Mouse (Mus musculus): ENCODE data around the gene Prom2. TPM values are rescaled to one million over a fixed set of nuclear protein-coding genes. Genes with fewer than 3 reads are reported as not detected.

The Prom2 gene
- polyA plus RNA-seq, 1 experiment, result 0.28 TPM

DNA sequence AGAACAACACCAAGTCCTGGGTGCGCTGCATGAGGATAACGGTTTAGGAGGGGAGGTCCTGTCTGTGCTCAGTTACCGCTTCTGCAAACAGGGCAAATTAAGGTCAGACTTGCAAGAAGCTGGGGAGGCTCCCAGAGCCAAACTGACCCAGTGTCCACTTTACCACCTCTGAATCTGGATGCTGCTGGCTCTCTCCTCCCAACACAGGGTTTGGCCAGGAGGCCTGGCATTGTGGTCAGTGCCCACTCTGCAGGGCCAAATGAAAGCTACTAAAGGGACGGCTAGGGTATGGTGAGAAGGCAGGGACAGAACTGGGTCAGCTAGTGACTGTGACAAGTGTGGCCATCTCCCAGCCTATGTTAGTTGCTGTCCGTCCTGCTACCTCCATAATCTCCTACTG lies 22.0 kb downstream of the Prom2 start:
- DNase-seq (ENCODE audit: low read depth in 1 of 2, low spot score in 2 of 2), result no peak
- Histone ChIP-seq H3K4me1 (ENCODE audit: control insufficient read depth, insufficient read depth, insufficient read length) (no peaks in the 10 kb centered on the region; the same call in 1 of the 2 replicates), H3K36me3 (ENCODE audit: control insufficient read depth, insufficient read depth, low read length) (no peaks in the 10 kb centered on the region), H3K27me3 (ENCODE audit: control insufficient read depth, insufficient read depth, low read length) (no peaks in the 10 kb centered on the region), H3K27ac (ENCODE audit: insufficient read depth, low read length) (no peak overlapping the region), H3K4me3 (ENCODE audit: extremely low read depth, insufficient read depth, insufficient read length) (no peak overlapping the region)
- 79% methylated on average over 5 of the region's 5 CpGs for WGBS
- no peak for TF ChIP-seq CTCF (IDR thresholded peaks at IDR 0.05; ENCODE audit: extremely low read depth, insufficient read depth, insufficient read length, insufficient replicate concordance)
- TF ChIP-seq POLR2A (IDR thresholded peaks at IDR 0.05; ENCODE audit: low read depth, low read length), result no peak

DNA sequence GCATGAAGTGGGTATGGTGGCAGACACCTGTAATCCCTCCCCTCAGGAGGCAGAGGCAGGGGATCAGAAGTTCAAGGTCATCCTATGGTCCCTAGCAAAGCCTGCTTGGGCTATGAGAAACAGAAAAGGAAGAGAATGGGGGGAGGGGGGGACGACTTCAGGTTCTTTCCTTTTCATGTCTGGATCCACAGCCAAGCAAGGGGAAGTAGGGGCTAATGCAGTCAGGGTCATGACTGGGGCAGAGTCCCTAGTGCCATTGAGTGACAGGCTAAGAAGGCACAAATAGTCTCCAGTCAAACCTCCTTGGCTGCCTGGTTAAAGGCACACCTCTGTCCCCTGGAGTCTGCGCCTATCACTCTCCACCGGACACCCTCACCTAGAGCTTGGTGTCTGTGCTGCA lies 22.4 kb downstream of the Prom2 start:
- H3K4me1 ChIP-seq (ENCODE audit: control insufficient read depth, insufficient read depth, insufficient read length), result no peaks in the 10 kb centered on the region
- no peaks in the 10 kb centered on the region for H3K36me3 ChIP-seq (ENCODE audit: control insufficient read depth, insufficient read depth, low read length)
- no peak overlapping the region for H3K4me3 ChIP-seq (ENCODE audit: extremely low read depth, insufficient read depth, insufficient read length)
- H3K27ac ChIP-seq (ENCODE audit: insufficient read depth, low read length), result no peak overlapping the region
- 29% methylated on average over 3 of the region's 3 CpGs for WGBS
- DNase-seq (ENCODE audit: low read depth in 1 of 2, low spot score in 2 of 2), result no peak
- no peaks in the 10 kb centered on the region for H3K27me3 ChIP-seq (ENCODE audit: control insufficient read depth, insufficient read depth, low read length)
- TF ChIP-seq CTCF (IDR thresholded peaks at IDR 0.05; ENCODE audit: extremely low read depth, insufficient read depth, insufficient read length, insufficient replicate concordance) (no peak), POLR2A (IDR thresholded peaks at IDR 0.05; ENCODE audit: low read depth, low read length) (no peak)

DNA sequence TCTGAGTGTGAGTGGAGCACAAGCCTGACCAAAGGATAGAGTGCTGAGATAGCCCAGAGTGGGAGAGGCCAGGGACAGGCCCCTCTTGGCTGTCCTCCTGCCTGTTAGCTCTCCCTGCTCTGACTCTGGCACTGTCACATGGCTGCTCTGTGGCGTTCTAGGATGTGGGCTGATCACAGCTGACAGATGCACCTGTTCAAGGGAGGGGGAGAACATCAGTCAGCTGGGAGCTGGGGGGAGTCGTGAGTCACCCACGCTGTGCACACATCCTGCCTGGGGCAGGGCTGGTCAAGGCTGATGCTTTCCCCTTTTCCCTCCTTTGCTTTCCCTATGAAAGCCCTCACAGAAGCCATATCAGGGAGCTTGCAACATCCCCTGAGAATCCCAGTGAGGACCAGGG lies 23.0 kb downstream of the Prom2 start:
- TF ChIP-seq POLR2A (IDR thresholded peaks at IDR 0.05; ENCODE audit: low read depth, low read length), result no peak
- TF ChIP-seq CTCF (IDR thresholded peaks at IDR 0.05; ENCODE audit: extremely low read depth, insufficient read depth, insufficient read length, insufficient replicate concordance), result no peak
- Histone ChIP-seq H3K4me3 (ENCODE audit: extremely low read depth, insufficient read depth, insufficient read length) (no peak overlapping the region), H3K27ac (ENCODE audit: insufficient read depth, low read length) (no peak overlapping the region), H3K36me3 (ENCODE audit: control insufficient read depth, insufficient read depth, low read length) (no peaks in the 10 kb centered on the region), H3K4me1 (ENCODE audit: control insufficient read depth, insufficient read depth, insufficient read length) (no peaks in the 10 kb centered on the region), H3K27me3 (ENCODE audit: control insufficient read depth, insufficient read depth, low read length) (no peaks in the 10 kb centered on the region)
- DNase-seq (ENCODE audit: low read depth in 1 of 2, low spot score in 2 of 2), result no peak
- 4% methylated on average over 3 of the region's 3 CpGs for WGBS

DNA sequence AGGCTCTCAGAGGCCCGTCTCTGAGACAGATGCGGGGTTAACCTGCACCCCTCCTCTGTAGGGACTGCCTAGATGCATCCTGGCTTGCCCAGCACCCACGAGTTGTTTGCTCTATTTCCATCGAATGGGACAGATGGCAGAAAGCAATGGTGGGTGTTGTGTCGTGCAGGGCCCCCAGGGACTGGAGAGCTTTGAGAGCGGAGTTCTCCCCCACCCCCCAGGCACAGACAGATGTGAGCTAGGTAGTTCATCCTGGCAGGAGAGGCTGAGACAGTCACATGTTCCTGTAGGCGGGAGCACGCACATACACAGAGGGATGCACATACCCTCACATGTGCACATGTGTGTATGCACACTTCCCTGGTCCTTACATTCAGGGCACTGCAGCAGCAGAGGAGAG lies 24.2 kb downstream of the Prom2 start:
- TF ChIP-seq CTCF (IDR thresholded peaks at IDR 0.05; ENCODE audit: extremely low read depth, insufficient read depth, insufficient read length, insufficient replicate concordance) (no peak), POLR2A (IDR thresholded peaks at IDR 0.05; ENCODE audit: low read depth, low read length) (no peak)
- WGBS, result 64% methylated on average over 8 of the region's 8 CpGs
- no peak for DNase-seq (ENCODE audit: low read depth in 1 of 2, low spot score in 2 of 2)

DNA sequence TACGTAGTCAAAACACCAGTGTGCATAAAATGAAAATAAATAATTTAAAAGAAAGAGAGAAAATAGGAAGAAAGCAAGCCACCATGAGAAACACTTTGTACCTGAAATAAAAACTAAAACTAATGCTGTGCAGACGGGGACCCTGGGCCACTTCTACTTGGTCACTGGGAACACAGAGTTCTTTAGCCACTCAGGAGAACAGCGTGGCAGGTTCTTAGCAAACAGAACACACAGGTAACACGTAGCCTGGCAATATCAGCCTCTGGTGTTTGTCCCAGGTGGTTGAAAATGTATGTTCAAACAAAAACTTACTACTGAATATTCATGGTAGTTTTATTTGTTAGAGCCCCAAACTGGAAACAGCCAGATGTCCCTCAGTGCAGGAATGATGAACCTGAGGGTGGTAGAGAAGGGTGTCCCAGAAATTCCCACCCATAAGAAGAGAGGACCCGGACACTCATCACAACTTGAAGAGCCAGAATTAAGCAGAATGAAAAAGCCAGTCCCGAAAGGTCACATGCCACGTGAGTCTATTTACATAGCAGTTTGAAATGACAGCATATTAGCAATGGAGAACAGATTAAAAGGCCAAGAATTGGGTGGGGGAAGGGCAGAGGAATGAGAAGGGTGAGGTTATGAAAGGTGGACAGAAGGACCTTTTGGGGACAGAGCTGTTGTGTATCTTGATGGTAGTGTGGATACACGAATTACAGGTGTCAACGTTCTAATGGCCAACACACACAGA lies 26.7 kb downstream of the Prom2 start:
- no peak overlapping the region for H3K27ac ChIP-seq (ENCODE audit: insufficient read depth, low read length)
- DNase-seq (ENCODE audit: low read depth in 1 of 2, low spot score in 2 of 2), result no peak
- WGBS, result 87% methylated on average over 9 of the region's 9 CpGs
- no peak for TF ChIP-seq CTCF (IDR thresholded peaks at IDR 0.05; ENCODE audit: extremely low read depth, insufficient read depth, insufficient read length, insufficient replicate concordance)
- TF ChIP-seq POLR2A (IDR thresholded peaks at IDR 0.05; ENCODE audit: low read depth, low read length), result no peak
- H3K27me3 ChIP-seq (ENCODE audit: control insufficient read depth, insufficient read depth, low read length), result no peaks in the 10 kb centered on the region
- H3K36me3 ChIP-seq (ENCODE audit: control insufficient read depth, insufficient read depth, low read length), result no peaks in the 10 kb centered on the region
- H3K4me1 ChIP-seq (ENCODE audit: control insufficient read depth, insufficient read depth, insufficient read length), result no peaks in the 10 kb centered on the region
- H3K4me3 ChIP-seq (ENCODE audit: extremely low read depth, insufficient read depth, insufficient read length), result no peak overlapping the region

More for the DNA sequence above, 24.2 kb downstream of the Prom2 start:
- no peak overlapping the region for H3K27ac ChIP-seq (ENCODE audit: insufficient read depth, low read length)
- no peaks in the 10 kb centered on the region for H3K36me3 ChIP-seq (ENCODE audit: control insufficient read depth, insufficient read depth, low read length)
- H3K4me1 ChIP-seq (ENCODE audit: control insufficient read depth, insufficient read depth, insufficient read length), result no peaks in the 10 kb centered on the region
- H3K4me3 ChIP-seq (ENCODE audit: extremely low read depth, insufficient read depth, insufficient read length), result no peak overlapping the region
- H3K27me3 ChIP-seq (ENCODE audit: control insufficient read depth, insufficient read depth, low read length), result no peaks in the 10 kb centered on the region

DNA sequence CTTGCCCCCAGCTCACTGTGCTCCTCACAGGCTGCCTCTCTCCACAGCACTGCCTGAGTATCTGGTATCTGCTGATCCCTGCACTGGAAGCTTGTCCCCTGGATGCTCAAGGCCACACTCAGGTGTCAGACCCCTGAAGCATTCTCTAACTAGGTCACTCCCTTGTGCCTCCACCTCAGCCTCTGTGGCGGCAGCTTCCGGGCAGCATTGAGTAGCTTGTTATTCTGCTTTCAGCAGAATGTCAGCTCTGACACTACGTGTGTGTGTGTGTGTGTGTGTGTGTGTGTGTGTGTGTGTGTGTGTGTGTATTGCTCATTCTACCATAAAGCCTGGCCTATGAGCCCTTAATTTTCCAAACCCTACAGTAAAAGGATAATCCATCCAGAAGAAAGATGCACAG lies 28.0 kb downstream of the Prom2 start:
- no peaks in the 10 kb centered on the region for H3K36me3 ChIP-seq (ENCODE audit: control insufficient read depth, insufficient read depth, low read length)
- H3K4me1 ChIP-seq (ENCODE audit: control insufficient read depth, insufficient read depth, insufficient read length), result no peaks in the 10 kb centered on the region
- TF ChIP-seq CTCF (IDR thresholded peaks at IDR 0.05; ENCODE audit: extremely low read depth, insufficient read depth, insufficient read length, insufficient replicate concordance) (no peak), POLR2A (IDR thresholded peaks at IDR 0.05; ENCODE audit: low read depth, low read length) (no peak)
- WGBS, result 41% methylated on average over 3 of the region's 3 CpGs
- no peak overlapping the region for H3K27ac ChIP-seq (ENCODE audit: insufficient read depth, low read length)
- H3K27me3 ChIP-seq (ENCODE audit: control insufficient read depth, insufficient read depth, low read length), result no peaks in the 10 kb centered on the region
- no peak overlapping the region for H3K4me3 ChIP-seq (ENCODE audit: extremely low read depth, insufficient read depth, insufficient read length)
- DNase-seq (ENCODE audit: low read depth in 1 of 2, low spot score in 2 of 2), result no peak

DNA sequence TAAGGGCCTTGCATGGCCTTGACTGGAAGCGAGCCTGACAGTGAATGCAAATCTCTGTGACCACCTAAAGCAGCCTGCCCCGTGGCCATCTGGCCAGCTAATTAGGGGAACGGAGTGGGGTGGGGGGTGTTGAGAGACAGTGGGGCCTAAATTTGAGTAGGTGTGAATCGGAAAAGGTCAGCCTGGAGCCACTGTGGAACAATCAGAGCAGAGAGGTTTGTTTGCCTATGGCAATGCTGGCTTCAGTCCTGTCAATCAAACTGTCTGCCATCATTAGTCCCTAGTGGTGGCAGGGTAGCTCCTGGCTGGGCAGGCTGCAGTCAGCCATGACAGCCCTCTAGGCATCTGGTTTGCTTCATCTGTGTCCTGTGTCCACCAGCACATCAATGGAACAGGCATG lies 29.8 kb downstream of the Prom2 start:
- whole genome bisulfite sequencing, result 82% methylated on average over 4 of the region's 4 CpGs
- Histone ChIP-seq H3K36me3 (ENCODE audit: control insufficient read depth, insufficient read depth, low read length) (no peaks in the 10 kb centered on the region), H3K4me1 (ENCODE audit: control insufficient read depth, insufficient read depth, insufficient read length) (no peaks in the 10 kb centered on the region), H3K27ac (ENCODE audit: insufficient read depth, low read length) (no peak overlapping the region), H3K27me3 (ENCODE audit: control insufficient read depth, insufficient read depth, low read length) (no peaks in the 10 kb centered on the region), H3K4me3 (ENCODE audit: extremely low read depth, insufficient read depth, insufficient read length) (no peak overlapping the region)
- DNase-seq (ENCODE audit: low read depth in 1 of 2, low spot score in 2 of 2), result no peak
- TF ChIP-seq POLR2A (IDR thresholded peaks at IDR 0.05; ENCODE audit: low read depth, low read length) (no peak), CTCF (IDR thresholded peaks at IDR 0.05; ENCODE audit: extremely low read depth, insufficient read depth, insufficient read length, insufficient replicate concordance) (no peak)

Data from spleen, adult 2 months (tissue).